Mouse (Mus musculus): Measurements from ENCODE around the gene Lamc3.

Lamc3 gene

GRCm38 (mm10) chr2:31987774-31988173 lies 100.7 kb downstream of the Lamc3 start:
- DNase-seq, result no peak

- peak; percentile 71 to 78 for DNase-seq
Measured at GRCm38 (mm10) chr2:31990961-31991360, 103.9 kb downstream of the Lamc3 start.

GRCm38 (mm10) chr2:31994896-31995295 lies 107.8 kb downstream of the Lamc3 start:
- peak; percentile 54 to 73 for DNase-seq

DNA sequence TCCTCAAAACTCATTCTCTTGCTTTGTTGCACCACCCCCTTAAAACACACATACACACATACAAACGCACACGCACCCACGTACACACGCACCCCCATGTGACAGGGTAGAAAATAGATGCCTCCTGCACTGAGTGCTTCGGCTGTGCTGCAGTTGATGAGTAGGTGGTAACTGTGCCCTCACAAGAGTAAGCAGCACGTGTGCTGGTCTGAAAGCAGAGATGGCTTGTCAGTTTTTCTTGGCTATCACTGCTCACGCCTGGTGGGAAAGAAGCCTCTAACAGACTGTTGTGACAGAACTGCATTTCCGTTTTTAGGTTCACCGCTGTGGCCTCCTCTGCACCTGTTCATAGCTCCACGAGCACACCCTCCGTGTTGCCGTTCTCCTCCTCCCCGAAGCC lies 109.0 kb downstream of the Lamc3 start:
- no peak for DNase-seq
